26 mouse cellular contexts compared by ENCODE assay signal in the genomic region with DNA sequence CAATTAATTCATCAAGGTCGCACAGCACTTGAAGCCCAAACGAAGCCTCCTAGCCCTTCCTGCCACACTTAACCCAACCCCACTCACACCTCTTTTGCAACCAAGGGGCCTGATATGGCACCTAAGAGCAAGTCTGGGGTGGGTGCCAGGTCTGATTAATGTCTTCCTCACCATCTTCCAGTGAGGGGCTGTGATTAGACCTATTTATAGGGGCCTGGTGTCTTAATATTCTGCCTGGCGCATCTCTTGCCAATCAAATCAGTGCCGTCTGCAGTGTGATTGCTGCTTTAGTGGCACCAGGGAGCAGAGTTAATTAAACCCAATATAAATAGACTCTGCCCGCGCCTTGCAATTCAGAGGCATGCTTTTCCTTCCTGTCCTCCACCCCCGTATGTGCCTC. TPM values are rescaled to one million over a fixed set of nuclear protein-coding genes. Genes with fewer than 3 reads are reported as not detected.
DNase-seq lines count a peak whose midpoint lies in the region; ATAC-seq and TF ChIP-seq lines count a peak whose summit lies in the region.
"Had no signal": no experiment of that assay in that cellular context is flagged by ENCODE, and none has a peak within 500 bp of the region (broad histone marks: within the 10 kb centered on the region; RNA-seq: fewer than 3 reads in every experiment).

No protein-coding gene starts in this region.

- H3K27ac ChIP-seq in hindbrain, embryonic 14.5 days, result no peak overlapping the region
- no peak overlapping the region for H3K27ac ChIP-seq in hindbrain, embryonic 11.5 days (ENCODE audit: low read depth, low read length)
- no peak overlapping the region for H3K27ac ChIP-seq in midbrain, embryonic 15.5 days
- H3K27ac ChIP-seq in midbrain, embryonic 11.5 days (ENCODE audit: low read depth, low read length), result no peak overlapping the region
- no peak overlapping the region for H3K27ac ChIP-seq in forebrain, embryonic 15.5 days (replicated peaks)
- H3K27ac ChIP-seq in hindbrain, postnatal 0 days, result no peak overlapping the region
- H3K27ac ChIP-seq: embryonic facial prominence, embryonic 12.5 days; layer of hippocampus, adult 2 months; limb, embryonic 12.5 days; midbrain, embryonic 10.5 days had no signal

- WGBS in hindbrain, embryonic 14.5 days, result 63% methylated on average over 7 of the region's 7 CpGs
- WGBS in hindbrain, embryonic 11.5 days, result 83% methylated on average over 7 of the region's 7 CpGs
- WGBS in midbrain, embryonic 15.5 days, result 75% methylated on average over 7 of the region's 7 CpGs
- 87% methylated on average over 7 of the region's 7 CpGs for WGBS in midbrain, embryonic 11.5 days
- WGBS in forebrain, embryonic 15.5 days, result 61% methylated on average over 7 of the region's 7 CpGs
- WGBS in hindbrain, postnatal 0 days, result 55% methylated on average over 7 of the region's 7 CpGs

- H3K36me3 ChIP-seq in hindbrain, embryonic 14.5 days (replicated peaks; ENCODE audit: control insufficient read depth, insufficient read depth), result no peaks in the 10 kb centered on the region
- no peaks in the 10 kb centered on the region for H3K36me3 ChIP-seq in hindbrain, embryonic 11.5 days (ENCODE audit: control insufficient read depth, insufficient read depth, low read length)
- no peaks in the 10 kb centered on the region for H3K36me3 ChIP-seq in midbrain, embryonic 15.5 days (replicated peaks)
- H3K36me3 ChIP-seq in midbrain, embryonic 11.5 days (ENCODE audit: control insufficient read depth, insufficient read depth, low read length), result no peaks in the 10 kb centered on the region
- no peaks in the 10 kb centered on the region for H3K36me3 ChIP-seq in forebrain, embryonic 15.5 days
- H3K36me3 ChIP-seq in hindbrain, postnatal 0 days (ENCODE audit: insufficient read depth, low read length), result no peaks in the 10 kb centered on the region
- H3K36me3 ChIP-seq: embryonic facial prominence, embryonic 12.5 days; limb, embryonic 12.5 days; midbrain, embryonic 10.5 days had no signal

- TF ChIP-seq CTCF in hindbrain, postnatal 0 days (IDR thresholded peaks at IDR 0.05; ENCODE audit: low read depth), result no peak

- no peak overlapping the region for H3K4me2 ChIP-seq in hindbrain, embryonic 14.5 days (replicated peaks)
- no peak overlapping the region for H3K4me2 ChIP-seq in hindbrain, embryonic 11.5 days (replicated peaks; ENCODE audit: low read depth, low read length)
- H3K4me2 ChIP-seq in midbrain, embryonic 15.5 days, result no peak overlapping the region
- no peak overlapping the region for H3K4me2 ChIP-seq in midbrain, embryonic 11.5 days
- no peak overlapping the region for H3K4me2 ChIP-seq in forebrain, embryonic 15.5 days (replicated peaks)
- no peak overlapping the region for H3K4me2 ChIP-seq in hindbrain, postnatal 0 days (ENCODE audit: low read depth, low read length)
- H3K4me2 ChIP-seq: embryonic facial prominence, embryonic 12.5 days; heart, embryonic 11.5 days; limb, embryonic 12.5 days; liver, embryonic 11.5 days had no signal

- no peak for DNase-seq in hindbrain, embryonic 14.5 days (ENCODE audit: low spot score)
- DNase-seq in hindbrain, embryonic 11.5 days (ENCODE audit: low spot score), result no peak
- no peak for DNase-seq in midbrain, embryonic 11.5 days (ENCODE audit: low spot score, missing footprints)
- DNase-seq in hindbrain, postnatal 0 days (ENCODE audit: low spot score), result peak; percentile 55
- no peak for DNase-seq in spleen, adult 18-20 months
- DNase-seq in thymus, postnatal 14 days, result no peak
- DNase-seq: adrenal gland, adult 2 months; cerebellum, adult 18-20 months; cerebellum, postnatal 14 days; heart, postnatal 14 days; kidney, adult 18-20 months; kidney, postnatal 10 days; liver, postnatal 0 days; lung, postnatal 10 days; right cerebral cortex, postnatal 14 days; thymus, postnatal 25 days had no signal

- H3K27me3 ChIP-seq in hindbrain, embryonic 14.5 days (ENCODE audit: control insufficient read depth, insufficient read depth, low read length), result no peaks in the 10 kb centered on the region
- H3K27me3 ChIP-seq in hindbrain, embryonic 11.5 days (ENCODE audit: control insufficient read depth, insufficient read depth, low read length), result no peaks in the 10 kb centered on the region
- no peaks in the 10 kb centered on the region for H3K27me3 ChIP-seq in midbrain, embryonic 15.5 days (replicated peaks)
- H3K27me3 ChIP-seq in midbrain, embryonic 11.5 days (ENCODE audit: control insufficient read depth, insufficient read depth, low read length), result no peaks in the 10 kb centered on the region
- H3K27me3 ChIP-seq in forebrain, embryonic 15.5 days, result no peaks in the 10 kb centered on the region
- H3K27me3 ChIP-seq in hindbrain, postnatal 0 days (ENCODE audit: insufficient read depth, low read length), result no peaks in the 10 kb centered on the region
- H3K27me3 ChIP-seq: embryonic facial prominence, embryonic 12.5 days; limb, embryonic 12.5 days had no signal

- peak; percentile 60; the same call in 1 of the 2 replicates for ATAC-seq in hindbrain, embryonic 14.5 days (ENCODE audit: low FRiP score)
- no peak for ATAC-seq in hindbrain, embryonic 11.5 days (ENCODE audit: low FRiP score)
- ATAC-seq in midbrain, embryonic 15.5 days (replicated peaks), result peak; percentile 42; the same call in 1 of the 2 replicates
- ATAC-seq in midbrain, embryonic 11.5 days (ENCODE audit: low FRiP score), result no peak
- peak; percentile 46; the same call in 1 of the 2 replicates for ATAC-seq in forebrain, embryonic 15.5 days (replicated peaks)
- peak; percentile 70 for ATAC-seq in hindbrain, postnatal 0 days
- ATAC-seq: liver, postnatal 0 days had no signal

- H3K9ac ChIP-seq in hindbrain, embryonic 14.5 days, result no peak overlapping the region
- no peak overlapping the region for H3K9ac ChIP-seq in hindbrain, embryonic 11.5 days (ENCODE audit: low read depth, low read length)
- no peak overlapping the region for H3K9ac ChIP-seq in midbrain, embryonic 15.5 days
- H3K9ac ChIP-seq in midbrain, embryonic 11.5 days (ENCODE audit: low read length), result no peak overlapping the region
- H3K9ac ChIP-seq in forebrain, embryonic 15.5 days (replicated peaks), result no peak overlapping the region
- no peak overlapping the region for H3K9ac ChIP-seq in hindbrain, postnatal 0 days (replicated peaks; ENCODE audit: low read length)
- H3K9ac ChIP-seq: embryonic facial prominence, embryonic 12.5 days; limb, embryonic 12.5 days; liver, postnatal 0 days had no signal

- no peaks in the 10 kb centered on the region for H3K9me3 ChIP-seq in hindbrain, embryonic 14.5 days (ENCODE audit: control insufficient read depth, low read length)
- H3K9me3 ChIP-seq in hindbrain, embryonic 11.5 days (ENCODE audit: control insufficient read depth, low read length), result no peaks in the 10 kb centered on the region
- H3K9me3 ChIP-seq in midbrain, embryonic 15.5 days, result no peaks in the 10 kb centered on the region
- no peaks in the 10 kb centered on the region for H3K9me3 ChIP-seq in midbrain, embryonic 11.5 days (ENCODE audit: control insufficient read depth, low read length)
- no peaks in the 10 kb centered on the region for H3K9me3 ChIP-seq in forebrain, embryonic 15.5 days
- H3K9me3 ChIP-seq in hindbrain, postnatal 0 days (ENCODE audit: low read length), result no peaks in the 10 kb centered on the region
- H3K9me3 ChIP-seq: embryonic facial prominence, embryonic 12.5 days; limb, embryonic 12.5 days; midbrain, embryonic 10.5 days had no signal

- no peak overlapping the region for H3K4me3 ChIP-seq in hindbrain, embryonic 14.5 days (replicated peaks; ENCODE audit: low read length)
- no peak overlapping the region for H3K4me3 ChIP-seq in hindbrain, embryonic 11.5 days (ENCODE audit: low read depth, low read length)
- no peak overlapping the region for H3K4me3 ChIP-seq in midbrain, embryonic 15.5 days
- no peak overlapping the region for H3K4me3 ChIP-seq in midbrain, embryonic 11.5 days (ENCODE audit: low read depth, low read length)
- H3K4me3 ChIP-seq in forebrain, embryonic 15.5 days, result no peak overlapping the region
- H3K4me3 ChIP-seq in hindbrain, postnatal 0 days (ENCODE audit: low read length), result no peak overlapping the region
- H3K4me3 ChIP-seq: embryonic facial prominence, embryonic 12.5 days; layer of hippocampus, adult 2 months; limb, embryonic 12.5 days; midbrain, embryonic 10.5 days; myocyte had no signal

- no peaks in the 10 kb centered on the region for H3K4me1 ChIP-seq in hindbrain, embryonic 14.5 days (replicated peaks; ENCODE audit: control insufficient read depth, insufficient read depth, low read length)
- H3K4me1 ChIP-seq in hindbrain, embryonic 11.5 days (replicated peaks; ENCODE audit: control insufficient read depth, insufficient read depth, low read length), result no peaks in the 10 kb centered on the region
- no peaks in the 10 kb centered on the region for H3K4me1 ChIP-seq in midbrain, embryonic 15.5 days
- no peaks in the 10 kb centered on the region for H3K4me1 ChIP-seq in midbrain, embryonic 11.5 days (ENCODE audit: control insufficient read depth, insufficient read depth, low read length)
- H3K4me1 ChIP-seq in forebrain, embryonic 15.5 days, result 0 out of 2 replicates have a peak, but pooled peaks cover 4% of the 10 kb centered on the region
- H3K4me1 ChIP-seq in hindbrain, postnatal 0 days (ENCODE audit: insufficient read depth, low read length), result no peaks in the 10 kb centered on the region
- H3K4me1 ChIP-seq: embryonic facial prominence, embryonic 12.5 days; limb, embryonic 12.5 days; midbrain, embryonic 10.5 days had no signal

RNA-seq across cellular contexts. Expression of a gene that starts 36.4 kb away (rescaled TPM):
- 17.3 and 19.7 TPM in 2 replicates for polyA plus RNA-seq in hindbrain, embryonic 14.5 days (2014; fragmentation: Nextera tagmentation; extraction: Ambion mirVana)
- polyA plus RNA-seq in hindbrain, embryonic 11.5 days (2014; fragmentation: Nextera tagmentation; extraction: Ambion mirVana), result 1.8 and 2.5 TPM in 2 replicates
- polyA plus RNA-seq in midbrain, embryonic 15.5 days (2015; fragmentation: Nextera tagmentation; extraction: Ambion mirVana), result 12.4 and 13.7 TPM in 2 replicates
- polyA plus RNA-seq in midbrain, embryonic 11.5 days (2014; fragmentation: Nextera tagmentation; extraction: Ambion mirVana), result 0.72 and 0.88 TPM in 2 replicates
- polyA plus RNA-seq in forebrain, embryonic 15.5 days (2015; fragmentation: Nextera tagmentation; extraction: Ambion mirVana), result 4.8 and 5.1 TPM in 2 replicates
- 48.2 and 53.1 TPM in 2 replicates for total RNA-seq in hindbrain, postnatal 0 days (2014; rRNA removed)
- 10.6 and 10.7 TPM in 2 replicates for polyA plus RNA-seq in hindbrain, postnatal 0 days (2015; fragmentation: Nextera tagmentation; extraction: Ambion mirVana)
- polyA plus RNA-seq: liver, postnatal 0 days; spleen, adult 2 months had no signal

Comparison
In these comparisons a context has a peak if more than half of its experiments do, and no peak if none do; other contexts are left out.
1. ATAC-seq: peak in hindbrain, embryonic 14.5 days (single experiment), midbrain, embryonic 15.5 days (single experiment), forebrain, embryonic 15.5 days (single experiment) and hindbrain, postnatal 0 days (single experiment); none in hindbrain, embryonic 11.5 days (single experiment) and midbrain, embryonic 11.5 days (single experiment).